Mouse (Mus musculus): Measurements from ENCODE around the gene Btbd17.

Btbd17 gene

DNA sequence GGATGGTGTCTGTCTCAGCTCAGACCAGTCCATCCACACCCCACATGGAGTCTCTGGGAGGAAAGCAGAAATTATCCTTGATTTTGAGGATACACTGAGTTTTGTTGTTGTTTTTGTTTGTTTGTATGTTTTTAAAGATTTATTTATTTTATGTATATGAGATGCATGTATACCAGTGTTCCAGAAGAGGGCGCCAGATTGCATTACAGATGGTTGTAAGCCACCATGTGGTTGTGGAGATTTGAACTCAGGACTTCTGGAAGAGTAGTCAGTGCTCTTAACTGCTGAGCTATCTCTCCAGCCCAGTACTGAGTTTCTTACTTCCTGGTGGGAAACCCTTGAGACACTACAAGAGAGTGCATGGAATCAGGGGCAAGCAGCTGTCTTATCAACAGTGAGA is 13.6 kb upstream of the Btbd17 start:
- in situ Hi-C loops (cut with MboI; ENCODE audit: low pct_unique_long_range_greater_than_20kb in 1 of 2, low sequenced_read_pairs in 2 of 2, unreplicated experiment in 1 of 2): loop anchor here in 1 of 2 experiments (25.0 kb wide), 1 partner anchor 253 kb away; the partner anchor contains the start of gene Cd300e

GRCm38 (mm10) chr11:114807686-114808427 is 12.1 kb upstream of the Btbd17 start:
- in situ Hi-C loops (cut with MboI; ENCODE audit: low pct_unique_long_range_greater_than_20kb in 1 of 2, low sequenced_read_pairs in 2 of 2, unreplicated experiment in 1 of 2): loop anchor here in 1 of 2 experiments (25.0 kb wide), 1 partner anchor 254 kb away; the partner anchor contains the start of gene Cd300e

GRCm38 (mm10) chr11:114807025-114807424 is 11.3 kb upstream of the Btbd17 start:
- in situ Hi-C loops (cut with MboI; ENCODE audit: low pct_unique_long_range_greater_than_20kb in 1 of 2, low sequenced_read_pairs in 2 of 2, unreplicated experiment in 1 of 2): loop anchor here in 1 of 2 experiments (25.0 kb wide), 1 partner anchor 255 kb away; the partner anchor contains the start of gene Cd300e

DNA sequence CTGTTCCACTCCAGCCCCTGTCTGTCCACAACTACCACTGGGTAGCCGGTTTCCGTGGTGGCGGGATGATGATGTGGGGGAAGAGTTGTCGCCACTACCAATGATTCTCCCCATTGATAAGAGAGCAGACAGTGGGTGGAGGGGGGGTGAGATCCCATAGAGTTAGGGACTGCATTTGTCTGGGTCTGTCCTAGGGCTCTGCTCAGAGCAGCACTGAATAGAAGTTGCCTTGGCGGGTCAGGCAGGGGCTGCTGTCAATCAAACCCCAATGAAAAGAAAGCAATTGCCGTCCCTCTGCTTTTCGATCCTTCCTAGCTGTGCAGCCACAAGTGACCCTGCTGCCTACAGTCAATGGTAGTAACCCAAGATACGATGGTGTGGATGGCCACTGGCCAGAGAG is 8.2 kb upstream of the Btbd17 start:
- in situ Hi-C loops (cut with MboI; ENCODE audit: low pct_unique_long_range_greater_than_20kb in 1 of 2, low sequenced_read_pairs in 2 of 2, unreplicated experiment in 1 of 2): loop anchor here in 1 of 2 experiments (25.0 kb wide), 1 partner anchor 258 kb away; the partner anchor contains the start of gene Cd300e

- in situ Hi-C loops (cut with MboI; ENCODE audit: low pct_unique_long_range_greater_than_20kb in 1 of 2, low sequenced_read_pairs in 2 of 2, unreplicated experiment in 1 of 2): loop anchor here in 1 of 2 experiments (25.0 kb wide), 1 partner anchor 260 kb away; the partner anchor contains the start of gene Cd300e
Observed at GRCm38 (mm10) chr11:114802540-114803267, 7.0 kb upstream of the Btbd17 start.

- in situ Hi-C loops (cut with MboI; ENCODE audit: low pct_unique_long_range_greater_than_20kb in 1 of 2, low sequenced_read_pairs in 2 of 2, unreplicated experiment in 1 of 2): loop anchor here in 1 of 2 experiments (25.0 kb wide), 1 partner anchor 260 kb away; the partner anchor contains the start of gene Cd300e
Observed at GRCm38 (mm10) chr11:114801906-114802305, 6.2 kb upstream of the Btbd17 start.

GRCm38 (mm10) chr11:114798624-114799023 is 2.9 kb upstream of the Btbd17 start, which contains the start of gene Gpr142:
Gene Gpr142, plus strand, starts transcription at chr11:114798924.
- in situ Hi-C loops (cut with MboI; ENCODE audit: low pct_unique_long_range_greater_than_20kb in 1 of 2, low sequenced_read_pairs in 2 of 2, unreplicated experiment in 1 of 2): no loop called here

DNA sequence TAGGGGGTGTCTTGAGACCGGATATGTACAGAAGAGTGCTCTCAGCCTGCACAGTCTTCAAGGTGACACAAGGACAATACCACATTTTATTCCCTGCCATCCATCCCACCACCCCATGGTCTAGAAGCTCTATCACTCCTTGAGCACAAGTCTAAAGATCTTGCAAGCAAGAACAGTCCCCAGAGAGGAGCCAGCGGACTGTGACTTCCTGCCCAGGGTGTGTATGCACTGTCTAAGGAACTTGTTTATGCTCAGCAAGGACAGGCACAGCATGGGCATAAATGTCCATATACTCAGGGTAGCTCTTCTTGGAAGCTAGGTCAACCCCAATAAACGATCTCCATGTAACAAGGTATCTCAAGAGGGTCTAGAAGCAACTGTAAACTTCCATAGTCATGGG is 2.2 kb upstream of the Btbd17 start:
- in situ Hi-C loops (cut with MboI; ENCODE audit: low pct_unique_long_range_greater_than_20kb in 1 of 2, low sequenced_read_pairs in 2 of 2, unreplicated experiment in 1 of 2): no loop called here

GRCm38 (mm10) chr11:114797176-114797575 is 1.4 kb upstream of the Btbd17 start:
- in situ Hi-C loops (cut with MboI; ENCODE audit: low pct_unique_long_range_greater_than_20kb in 1 of 2, low sequenced_read_pairs in 2 of 2, unreplicated experiment in 1 of 2): no loop called here

DNA sequence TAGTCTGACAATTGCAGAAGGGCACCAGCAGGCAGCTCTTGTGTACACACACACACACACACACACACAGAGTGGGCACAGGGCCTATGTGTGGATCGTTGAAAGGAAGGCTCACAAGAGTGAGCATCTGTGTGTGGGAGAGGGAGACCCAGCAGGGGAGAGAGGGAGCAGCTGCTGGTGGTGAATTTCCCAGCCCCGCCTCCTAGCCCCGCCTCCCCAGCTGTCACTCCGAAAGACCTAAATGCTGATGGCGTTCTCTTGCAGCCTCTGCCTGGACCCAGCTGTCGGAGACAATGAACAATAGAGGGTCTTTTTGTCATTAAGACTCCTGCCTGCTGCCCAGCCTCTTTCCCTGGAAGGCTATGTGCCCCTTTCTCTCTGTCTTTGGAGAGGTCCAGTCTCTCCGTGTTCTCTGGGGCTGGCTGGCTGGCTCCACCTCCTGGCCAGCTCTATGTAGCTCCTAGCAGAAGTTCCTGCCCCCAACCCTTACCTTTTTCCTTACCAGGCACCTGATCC is 456 bp downstream of the Btbd17 start:
- in situ Hi-C loops (cut with MboI; ENCODE audit: low pct_unique_long_range_greater_than_20kb in 1 of 2, low sequenced_read_pairs in 2 of 2, unreplicated experiment in 1 of 2): no loop called here

GRCm38 (mm10) chr11:114794691-114795090 is 1.1 kb downstream of the Btbd17 start:
- in situ Hi-C loops (cut with MboI; ENCODE audit: low pct_unique_long_range_greater_than_20kb in 1 of 2, low sequenced_read_pairs in 2 of 2, unreplicated experiment in 1 of 2): no loop called here

DNA sequence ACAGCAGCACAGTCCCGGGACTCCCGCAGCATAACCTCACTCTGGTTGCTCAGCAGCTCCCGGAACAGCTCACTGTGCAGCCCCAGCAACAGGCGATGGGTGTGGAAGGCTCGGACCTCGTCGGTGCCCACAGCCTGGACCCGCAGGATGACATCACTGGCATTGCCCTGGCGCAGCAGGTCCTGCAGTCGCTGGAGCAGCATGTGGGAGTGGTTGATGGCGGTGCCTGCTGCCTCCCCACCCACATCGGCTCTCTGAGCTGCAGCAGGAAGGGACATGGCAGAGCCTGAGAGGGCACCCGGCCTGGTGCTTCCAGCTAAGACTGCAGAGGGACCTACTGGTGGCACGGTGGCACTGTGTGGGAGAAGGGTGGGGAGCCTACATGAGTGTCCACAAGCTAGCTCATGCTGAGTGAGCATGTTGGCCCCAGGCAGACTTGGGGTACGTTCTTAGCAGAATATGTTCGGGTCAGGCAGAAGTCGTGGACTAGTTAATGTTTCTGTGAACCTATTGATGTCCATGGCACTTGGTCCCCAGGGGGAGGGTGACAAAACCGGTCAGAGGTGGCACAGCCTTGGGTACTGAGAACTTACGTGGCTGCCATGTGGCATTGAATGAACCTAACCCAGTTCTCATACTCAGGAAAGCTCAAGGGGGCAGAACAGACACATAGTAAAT is 1.7 kb downstream of the Btbd17 start:
- in situ Hi-C loops (cut with MboI; ENCODE audit: low pct_unique_long_range_greater_than_20kb in 1 of 2, low sequenced_read_pairs in 2 of 2, unreplicated experiment in 1 of 2): no loop called here

DNA sequence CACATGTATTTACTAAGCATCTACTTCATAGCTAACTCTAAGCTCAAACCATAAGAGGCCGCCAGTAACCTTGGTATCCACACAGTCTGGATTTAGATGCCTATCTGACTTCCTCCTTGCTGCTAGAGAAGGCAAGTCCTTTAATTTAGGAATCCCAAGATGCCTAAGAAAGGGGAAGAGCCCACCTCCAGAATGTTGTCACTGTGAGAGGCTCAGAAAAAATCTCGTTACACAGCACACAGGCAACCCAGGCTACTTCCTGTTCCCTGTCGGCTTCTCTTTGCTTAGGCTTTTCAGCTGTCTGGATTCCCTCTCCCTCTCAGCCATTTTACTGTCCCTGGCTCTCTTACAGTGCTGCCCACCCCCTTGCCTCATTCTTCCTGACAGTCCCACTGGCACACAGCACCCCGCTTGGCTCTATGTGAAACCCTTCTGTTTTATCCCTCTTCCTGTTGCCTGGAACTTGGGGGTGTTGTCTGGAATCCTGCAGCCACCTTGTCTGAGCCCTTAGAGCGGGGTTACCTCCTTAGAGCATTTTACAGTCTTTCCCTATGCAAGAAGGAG is 2.7 kb downstream of the Btbd17 start:
- in situ Hi-C loops (cut with MboI; ENCODE audit: low pct_unique_long_range_greater_than_20kb in 1 of 2, low sequenced_read_pairs in 2 of 2, unreplicated experiment in 1 of 2): no loop called here

DNA sequence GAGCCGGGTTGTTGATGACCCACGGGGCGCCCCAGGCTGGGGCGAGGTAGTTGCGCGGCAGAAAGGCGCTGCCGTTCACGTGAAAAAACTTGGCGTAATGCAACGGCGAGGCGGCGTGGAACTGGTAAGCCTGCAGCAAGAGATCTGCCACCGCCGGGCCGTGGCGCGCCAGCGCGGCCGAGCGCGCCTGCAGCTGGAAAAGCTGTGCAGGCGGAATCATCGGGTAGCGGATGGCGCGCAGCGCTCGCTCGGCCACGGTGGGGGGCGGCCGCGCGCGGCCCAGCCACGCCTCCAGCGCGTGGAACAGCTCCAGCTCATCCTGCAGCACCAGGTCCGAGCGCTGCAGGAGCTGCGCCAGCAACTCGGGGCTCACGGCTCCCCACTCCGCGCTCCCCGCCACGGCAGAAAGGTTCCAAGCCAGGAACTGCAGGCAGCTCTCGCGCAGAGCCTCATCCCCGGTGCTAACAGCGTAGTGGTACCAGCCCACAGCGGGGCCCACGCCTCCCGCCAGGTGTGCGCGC is 3.8 kb downstream of the Btbd17 start:
- in situ Hi-C loops (cut with MboI; ENCODE audit: low pct_unique_long_range_greater_than_20kb in 1 of 2, low sequenced_read_pairs in 2 of 2, unreplicated experiment in 1 of 2): no loop called here

DNA sequence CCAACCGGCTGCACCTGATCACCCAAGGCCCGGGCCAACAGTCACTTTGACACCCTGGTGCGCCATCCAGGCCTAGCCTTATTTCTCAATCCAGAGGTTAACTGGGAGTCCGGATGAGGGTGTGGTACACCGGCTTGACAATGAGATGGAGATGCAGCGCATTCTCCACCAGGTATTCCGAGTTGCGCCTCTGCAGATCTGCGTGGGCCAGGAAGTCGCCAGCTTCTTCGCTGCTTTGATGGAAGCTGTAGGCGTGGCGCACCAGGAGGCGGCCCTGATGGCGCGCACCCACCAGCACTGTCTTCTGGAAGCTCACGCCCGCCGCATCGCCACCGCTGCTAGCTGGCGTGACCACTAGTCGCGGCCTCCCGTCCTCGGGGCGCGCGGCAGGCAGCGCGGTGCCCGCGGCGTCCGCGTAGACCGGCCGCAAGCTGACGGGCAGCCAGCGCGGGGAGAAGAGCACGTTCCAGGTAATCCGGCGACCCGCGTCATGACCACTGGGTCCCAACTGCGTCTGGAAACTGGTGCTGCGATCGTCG is 4.3 kb downstream of the Btbd17 start:
- in situ Hi-C loops (cut with MboI; ENCODE audit: low pct_unique_long_range_greater_than_20kb in 1 of 2, low sequenced_read_pairs in 2 of 2, unreplicated experiment in 1 of 2): no loop called here

GRCm38 (mm10) chr11:114790841-114791240 is 4.9 kb downstream of the Btbd17 start:
- in situ Hi-C loops (cut with MboI; ENCODE audit: low pct_unique_long_range_greater_than_20kb in 1 of 2, low sequenced_read_pairs in 2 of 2, unreplicated experiment in 1 of 2): no loop called here

DNA sequence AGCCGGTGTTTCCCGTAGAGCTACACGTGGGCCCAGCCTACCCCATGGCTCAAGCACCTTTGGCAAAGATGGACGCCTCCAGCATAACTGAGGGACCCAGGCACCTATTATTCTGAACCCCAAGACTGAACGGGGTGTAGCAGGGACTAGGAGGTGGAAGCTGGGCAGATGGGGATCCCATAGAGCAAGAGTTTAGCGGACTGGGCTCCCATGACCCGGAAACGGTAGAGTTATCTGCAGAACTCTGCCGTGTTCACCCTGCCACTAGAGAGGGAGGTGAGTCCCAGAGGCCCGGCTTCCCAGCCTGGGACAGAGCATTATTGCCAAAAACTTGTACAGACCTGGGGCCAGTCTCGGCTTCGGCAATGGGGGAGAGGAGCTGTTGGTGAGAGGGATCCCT is 5.6 kb downstream of the Btbd17 start:
- in situ Hi-C loops (cut with MboI; ENCODE audit: low pct_unique_long_range_greater_than_20kb in 1 of 2, low sequenced_read_pairs in 2 of 2, unreplicated experiment in 1 of 2): no loop called here

- in situ Hi-C loops (cut with MboI; ENCODE audit: low pct_unique_long_range_greater_than_20kb in 1 of 2, low sequenced_read_pairs in 2 of 2, unreplicated experiment in 1 of 2): no loop called here
Observed at GRCm38 (mm10) chr11:114789716-114790115, 6.0 kb downstream of the Btbd17 start.

Data from mouse embryonic stem cell (cell line).